Mouse (Mus musculus): ENCODE measurements around the gene Tspan1. TPM values are rescaled to one million over a fixed set of nuclear protein-coding genes. Genes with fewer than 3 reads are reported as not detected.

The Tspan1 gene
- polyA plus RNA-seq, 1 experiment, result 4.3 TPM

- Histone ChIP-seq H3K27ac (ENCODE audit: control insufficient read depth, insufficient read depth, low read depth, low read length) (peak within 1 kb of the TSS; percentile 89), H3K27me3 (ENCODE audit: control insufficient read depth, insufficient read depth, low read length) (no peaks in the 10 kb centered on the region), H3K4me1 (ENCODE audit: control insufficient read depth, insufficient read depth, low read length) (peaks cover 6% of the 10 kb centered on the region), H3K36me3 (ENCODE audit: control insufficient read depth, insufficient read depth, low read length) (no peaks in the 10 kb centered on the region; the same call in 1 of the 2 replicates), H3K4me3 (ENCODE audit: control insufficient read depth, low read depth, low read length) (peak within 1 kb of the TSS; percentile 98)
- TF ChIP-seq CTCF (IDR thresholded peaks at IDR 0.05; ENCODE audit: control insufficient read depth, insufficient read depth, insufficient replicate concordance, low read depth, low read length), result 0 out of 2 replicates have a peak, but pooled peaks have one; percentile 10
- TF ChIP-seq POLR2A (IDR thresholded peaks at IDR 0.05; ENCODE audit: control insufficient read depth, low read depth, low read length), result peak; percentile 77
Measured at GRCm38 (mm10) chr4:116123602-116124519, 43.5 kb downstream of the Tspan1 start, which contains the start of the genes Rad54l and Pomgnt1. Rad54l (minus strand) TSS chr4:116123690. Pomgnt1 (plus strand) TSS chr4:116123840.

- Histone ChIP-seq H3K36me3 (ENCODE audit: control insufficient read depth, insufficient read depth, low read length) (no peaks in the 10 kb centered on the region; the same call in 1 of the 2 replicates), H3K27me3 (ENCODE audit: control insufficient read depth, insufficient read depth, low read length) (no peaks in the 10 kb centered on the region), H3K27ac (ENCODE audit: control insufficient read depth, insufficient read depth, low read depth, low read length) (peak overlapping the region; percentile 82; the same call in 1 of the 2 replicates), H3K4me3 (ENCODE audit: control insufficient read depth, low read depth, low read length) (peak overlapping the region; percentile 98), H3K4me1 (ENCODE audit: control insufficient read depth, insufficient read depth, low read length) (peaks cover 6% of the 10 kb centered on the region)
- TF ChIP-seq CTCF (IDR thresholded peaks at IDR 0.05; ENCODE audit: control insufficient read depth, insufficient read depth, insufficient replicate concordance, low read depth, low read length) (no peak), POLR2A (IDR thresholded peaks at IDR 0.05; ENCODE audit: control insufficient read depth, low read depth, low read length) (no peak)
Measured at GRCm38 (mm10) chr4:116122762-116123161, 44.6 kb downstream of the Tspan1 start.

Other genes starting within 250 kb of the Tspan1 start
- 0.08 and 0.25 TPM in 2 replicates for gene Dmbx1, start 227.7 kb downstream of the Tspan1 start, polyA plus RNA-seq (2012; rRNA removed)
- gene Faah, start 149.7 kb downstream of the Tspan1 start, polyA plus RNA-seq (2012; rRNA removed), result 31.6 and 32.2 TPM in 2 replicates
- gene Nsun4, start 113.7 kb downstream of the Tspan1 start, polyA plus RNA-seq (2012; rRNA removed), result 193 and 263 TPM in 2 replicates
- gene Uqcrh, start 92.5 kb downstream of the Tspan1 start, polyA plus RNA-seq (2012; rRNA removed), result 108 and 112 TPM in 2 replicates
- 122 and 128 TPM in 2 replicates for gene Lrrc41, start 92.3 kb downstream of the Tspan1 start, polyA plus RNA-seq (2012; rRNA removed)
- gene Rad54l, start 43.9 kb downstream of the Tspan1 start, polyA plus RNA-seq (2012; rRNA removed), result 5.3 and 6.0 TPM in 2 replicates
- gene Pomgnt1, start 43.8 kb downstream of the Tspan1 start, polyA plus RNA-seq (2012; rRNA removed), result 111 and 113 TPM in 2 replicates
- gene Lurap1, start 16.3 kb downstream of the Tspan1 start, polyA plus RNA-seq (2012; rRNA removed), result 30.3 and 36.1 TPM in 2 replicates
- 696 and 816 TPM in 2 replicates for gene 1700042G07Rik, start 5.8 kb upstream of the Tspan1 start, polyA plus RNA-seq (2012; rRNA removed)
- gene Gm49337, start 5.8 kb upstream of the Tspan1 start, polyA plus RNA-seq (2012; rRNA removed), result not detected in 2 replicates
- 46.5 TPM in 2 replicates for gene Pik3r3, start 54.0 kb upstream of the Tspan1 start, polyA plus RNA-seq (2012; rRNA removed)

Measured in testis, adult 2 months (tissue).